Mouse (Mus musculus): ENCODE data around the gene Lefty1. TPM values are rescaled to one million over a fixed set of nuclear protein-coding genes. Genes with fewer than 3 reads are reported as not detected.
"Not testable (repeated sequence)": the region's sequence is repeated elsewhere in the genome, so short reads cannot be mapped to it uniquely, and the experiment has no call there.

Gene Lefty1
- total RNA-seq, 2 experiments from 2014 or later: 1.4 to 2.7 TPM

GRCm38 (mm10) chr1:180919686-180920085 is 15.1 kb upstream of the Lefty1 start:
- DNase-seq (ENCODE audit: low spot score in 2 of 2): no peak

- DNase-seq (ENCODE audit: low spot score in 2 of 2): no peak
Observed at GRCm38 (mm10) chr1:180922273-180923048, 12.4 kb upstream of the Lefty1 start.

- DNase-seq (ENCODE audit: low spot score in 2 of 2): no peak
Observed at GRCm38 (mm10) chr1:180924737-180925136, 10.1 kb upstream of the Lefty1 start.

- DNase-seq (ENCODE audit: low spot score in 2 of 2): no peak
Observed at GRCm38 (mm10) chr1:180926286-180926685, 8.5 kb upstream of the Lefty1 start.

- DNase-seq (ENCODE audit: low spot score in 2 of 2): no peak
Observed at GRCm38 (mm10) chr1:180929599-180929998, 5.2 kb upstream of the Lefty1 start.

- no peak for DNase-seq (ENCODE audit: low spot score in 2 of 2)
Observed at GRCm38 (mm10) chr1:180931106-180931505, 3.7 kb upstream of the Lefty1 start.

- DNase-seq (ENCODE audit: low spot score in 2 of 2): no peak
Observed at GRCm38 (mm10) chr1:180933659-180934058, 1.2 kb upstream of the Lefty1 start.

GRCm38 (mm10) chr1:180936610-180937398 is 2.0 kb downstream of the Lefty1 start:
- not testable (repeated sequence) for DNase-seq (ENCODE audit: low spot score in 2 of 2)

GRCm38 (mm10) chr1:180937631-180938030 is 2.8 kb downstream of the Lefty1 start:
- not testable (repeated sequence) for DNase-seq (ENCODE audit: low spot score in 2 of 2)

- DNase-seq (ENCODE audit: low spot score in 2 of 2): not testable (repeated sequence)
Observed at GRCm38 (mm10) chr1:180938781-180939180, 4.0 kb downstream of the Lefty1 start.

- no peak for DNase-seq (ENCODE audit: low spot score in 2 of 2)
Observed at GRCm38 (mm10) chr1:180940776-180941460, 6.1 kb downstream of the Lefty1 start.

GRCm38 (mm10) chr1:180941726-180942125 is 6.9 kb downstream of the Lefty1 start:
- no peak for DNase-seq (ENCODE audit: low spot score in 2 of 2)

GRCm38 (mm10) chr1:180942166-180943031 is 7.6 kb downstream of the Lefty1 start, which contains the start of gene Tmem63a:
Tmem63a (plus strand) TSS chr1:180942344.
- DNase-seq (ENCODE audit: low spot score in 2 of 2): peak; percentile 47 to 64

- DNase-seq (ENCODE audit: low spot score in 2 of 2): no peak
Observed at GRCm38 (mm10) chr1:180943032-180943644, 8.3 kb downstream of the Lefty1 start.

- DNase-seq (ENCODE audit: low spot score in 2 of 2): no peak
Observed at GRCm38 (mm10) chr1:180943896-180944295, 9.1 kb downstream of the Lefty1 start.

- no peak for DNase-seq (ENCODE audit: low spot score in 2 of 2)
Observed at GRCm38 (mm10) chr1:180944553-180944952, 9.7 kb downstream of the Lefty1 start.

- no peak for DNase-seq (ENCODE audit: low spot score in 2 of 2)
Observed at GRCm38 (mm10) chr1:180945001-180945980, 10.5 kb downstream of the Lefty1 start.

GRCm38 (mm10) chr1:180946448-180946847 is 11.6 kb downstream of the Lefty1 start:
- DNase-seq (ENCODE audit: low spot score in 2 of 2): peak in 1 of 2 experiments; percentile 47

Measured in adrenal gland, postnatal 4 days (tissue).